Mouse (Mus musculus) bone marrow, adult 2 months (tissue): Measurements from ENCODE around the gene Sox11. TPM values are rescaled to one million over a fixed set of nuclear protein-coding genes. Genes with fewer than 3 reads are reported as not detected.

Experiments
- H3K27ac ChIP-seq: fragments of 200-500 bp; 2 replicates; pipeline ENCODE4 v1.5.1; 2012; ENCODE audit warnings: low read depth, mild to moderate bottlenecking, control low read depth, inconsistent platforms, low read length; ENCODE audit not compliant: control insufficient read depth, poor library complexity, insufficient read depth
- H3K4me1 ChIP-seq: fragments of 200-500 bp; 2 replicates; pipeline ENCODE4 v1.6.1; 2011; ENCODE audit warnings: low read length; ENCODE audit not compliant: control insufficient read depth, insufficient read depth
- H3K4me3 ChIP-seq: fragments of 200-500 bp; replicated peaks from 2 replicates; pipeline ENCODE3; 2011; ENCODE audit warnings: mild to moderate bottlenecking, low read depth, low read length, control low read depth; ENCODE audit not compliant: control insufficient read depth
- CTCF ChIP-seq: fragments of 200-500 bp; IDR thresholded peaks from 2 replicates; pipeline ENCODE4 v1.5.1; 2011; ENCODE audit warnings: low read length, control low read depth; ENCODE audit not compliant: control insufficient read depth, insufficient read depth
- POLR2A ChIP-seq: fragments of 200-500 bp; IDR thresholded peaks from 2 replicates; pipeline ENCODE4 v1.6.1; 2011; ENCODE audit warnings: low read depth, mild to moderate bottlenecking, control low read depth, low read length, borderline replicate concordance; ENCODE audit not compliant: control insufficient read depth
- WGBS: fragments of 180-500 bp; shearing (Covaris S2); methylation state at CpG from one replicate; pipeline ENCODE4 v1.1.7; 2018; 5-methylcytosine and 5-hydroxymethylcytosine counted together
- polyA plus RNA-seq: library from polyadenylated mRNA; stranded (reverse); fragments of >200 nt; gene quantifications from 2 replicates; pipeline ENCODE4 v1.2.4, GENCODE M21; 2011; ENCODE audit warnings: low replicate concordance; ENCODE audit not compliant: missing spikeins, insufficient read depth, insufficient read length

Gene Sox11
- polyA plus RNA-seq, 1 experiment, result 1.0 TPM

DNA sequence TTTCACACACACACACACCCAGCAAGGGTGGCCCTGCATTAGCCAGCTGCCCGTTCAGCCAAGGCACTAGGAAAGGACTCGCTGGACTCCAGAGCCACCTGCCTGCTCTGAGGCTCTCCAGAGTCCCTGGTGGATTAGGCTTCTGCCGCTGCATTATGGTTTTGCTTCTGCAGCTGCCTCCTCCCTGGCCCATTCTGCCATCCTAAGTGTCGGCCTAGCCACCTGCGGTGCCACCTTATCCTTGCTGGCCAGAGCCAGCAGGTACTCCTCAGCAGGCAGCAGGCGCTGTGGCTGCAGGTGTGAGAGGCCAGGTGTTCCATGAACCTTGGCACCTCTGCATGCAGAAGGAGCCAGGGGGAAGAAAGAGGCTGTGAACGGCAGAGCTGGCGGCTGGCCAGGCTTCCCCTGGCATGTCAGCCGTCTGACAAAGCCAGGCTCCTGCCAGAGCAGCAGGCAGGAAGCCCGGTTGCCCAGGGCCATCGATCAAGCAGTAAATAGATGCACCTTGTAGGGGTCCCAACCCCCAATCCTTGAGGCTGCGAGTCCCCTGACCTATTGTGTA is 14.8 kb upstream of the Sox11 start:
- Histone ChIP-seq H3K27ac (no peak overlapping the region), H3K4me3 (no peak overlapping the region), H3K4me1 (no peaks in the 10 kb centered on the region)
- TF ChIP-seq POLR2A, result no peak
- no peak for TF ChIP-seq CTCF
- WGBS, result 26% methylated on average over 12 of the region's 12 CpGs

DNA sequence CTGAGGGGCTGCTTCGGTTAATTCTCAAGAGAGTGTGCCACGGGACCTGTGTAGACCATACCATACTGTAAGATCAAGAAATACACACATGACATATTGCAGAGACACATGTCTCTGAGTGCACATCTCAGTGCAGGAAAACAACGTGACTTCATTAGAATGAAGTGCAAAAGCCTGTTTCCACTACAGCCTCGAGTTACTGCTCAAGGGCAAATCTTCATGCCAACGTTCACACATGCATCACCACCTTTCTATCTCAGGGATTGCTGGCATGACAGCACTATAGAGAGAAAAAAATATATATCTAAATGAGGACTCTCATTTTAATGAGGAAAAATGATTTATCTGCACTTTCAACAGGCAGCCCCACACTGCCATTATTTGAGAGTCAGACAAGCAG is 14.2 kb upstream of the Sox11 start:
- WGBS, result 69% methylated on average over 5 of the region's 5 CpGs
- H3K4me1 ChIP-seq, result no peaks in the 10 kb centered on the region
- H3K27ac ChIP-seq, result no peak overlapping the region
- no peak overlapping the region for H3K4me3 ChIP-seq
- TF ChIP-seq CTCF, result no peak
- no peak for TF ChIP-seq POLR2A

DNA sequence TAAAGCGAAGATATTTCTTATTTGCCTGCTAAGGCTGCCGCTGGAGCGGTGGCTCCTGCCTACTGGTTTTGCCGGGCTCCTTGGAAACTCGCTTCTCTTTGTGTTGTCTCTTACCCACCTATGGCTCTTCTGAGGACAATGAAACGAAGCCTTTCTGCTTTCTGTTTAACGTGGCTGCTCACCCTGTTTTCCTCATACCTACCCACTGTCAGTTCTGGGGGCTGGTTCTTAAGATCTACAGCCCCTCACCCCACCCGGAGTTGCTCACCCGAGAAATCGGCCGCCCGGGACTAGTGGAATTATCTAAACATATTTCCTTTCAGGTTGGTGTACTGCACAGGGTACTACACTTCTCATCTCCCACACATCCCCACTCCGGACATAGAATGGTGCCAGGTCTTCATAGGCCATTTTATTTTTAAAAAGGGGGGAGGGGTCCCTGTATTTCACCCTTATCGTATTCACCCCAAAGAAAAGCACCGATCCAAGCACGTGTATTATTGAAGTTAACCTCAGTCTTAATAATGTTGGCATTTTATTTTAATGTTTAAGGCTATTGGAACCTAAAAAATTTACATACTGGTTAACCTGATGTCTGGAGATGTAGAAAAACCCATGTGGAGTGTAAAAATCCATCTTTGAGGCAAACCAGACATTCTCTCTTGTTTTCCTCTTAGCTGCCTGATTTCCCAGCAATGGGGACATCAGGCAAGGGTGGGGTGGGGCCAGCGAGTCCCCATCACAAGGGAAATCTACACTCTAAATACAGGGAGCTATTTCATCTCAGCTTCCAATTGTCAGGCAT is 1.4 kb upstream of the Sox11 start:
- TF ChIP-seq CTCF (no peak), POLR2A (no peak)
- H3K27ac ChIP-seq, result no peak overlapping the region
- 26% methylated on average over 17 of the region's 17 CpGs for WGBS
- no peak overlapping the region for H3K4me3 ChIP-seq
- no peaks in the 10 kb centered on the region for H3K4me1 ChIP-seq

DNA sequence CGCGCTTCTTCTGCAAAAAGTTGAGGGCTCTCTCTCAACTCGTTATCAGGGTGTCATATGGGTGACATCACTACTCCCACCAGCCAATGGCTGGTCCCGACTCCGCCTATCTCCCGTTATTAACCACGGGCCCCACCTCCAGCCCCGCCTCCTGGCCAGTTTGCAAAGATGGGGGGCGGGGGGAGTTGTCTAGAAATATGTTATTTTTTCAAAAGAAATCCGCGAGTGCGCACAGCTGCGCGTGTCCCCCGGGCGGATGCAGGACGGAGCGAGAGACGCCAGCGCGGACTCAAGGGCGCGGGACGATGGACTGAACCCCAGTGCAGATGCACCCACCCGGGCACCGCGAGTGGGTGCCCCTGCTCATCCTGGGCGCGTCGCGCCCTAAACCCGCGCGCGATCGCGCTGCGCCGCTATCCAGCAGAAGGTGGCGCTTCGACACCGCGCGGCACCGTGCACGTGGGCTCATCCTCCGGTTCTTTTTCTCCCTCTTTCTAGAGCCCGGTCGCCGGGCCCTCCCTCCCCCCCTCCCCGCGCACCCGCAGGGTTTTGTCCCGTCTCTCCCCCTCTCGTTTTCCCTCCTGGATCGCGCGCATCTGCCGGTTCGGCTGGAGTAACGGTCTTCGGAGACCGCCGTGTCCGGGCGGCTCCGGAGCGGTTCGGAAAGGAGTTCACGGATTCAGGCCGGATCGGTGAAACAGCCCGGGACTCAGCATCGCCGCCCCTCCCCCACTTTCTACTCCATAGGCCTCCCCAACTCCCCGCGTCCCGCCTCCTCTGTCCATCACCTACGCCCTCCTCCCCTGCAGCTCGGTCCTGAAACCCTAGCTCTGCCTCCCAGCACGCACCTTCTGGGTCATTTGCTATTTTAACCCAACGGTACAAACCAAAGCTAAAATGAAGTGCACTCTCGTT is 574 bp upstream of the Sox11 start:
- TF ChIP-seq CTCF (no peak), POLR2A (no peak)
- H3K27ac ChIP-seq, result no peak overlapping the region
- WGBS, result 3% methylated on average over 83 of the region's 83 CpGs
- no peak overlapping the region for H3K4me3 ChIP-seq
- H3K4me1 ChIP-seq, result no peaks in the 10 kb centered on the region

DNA sequence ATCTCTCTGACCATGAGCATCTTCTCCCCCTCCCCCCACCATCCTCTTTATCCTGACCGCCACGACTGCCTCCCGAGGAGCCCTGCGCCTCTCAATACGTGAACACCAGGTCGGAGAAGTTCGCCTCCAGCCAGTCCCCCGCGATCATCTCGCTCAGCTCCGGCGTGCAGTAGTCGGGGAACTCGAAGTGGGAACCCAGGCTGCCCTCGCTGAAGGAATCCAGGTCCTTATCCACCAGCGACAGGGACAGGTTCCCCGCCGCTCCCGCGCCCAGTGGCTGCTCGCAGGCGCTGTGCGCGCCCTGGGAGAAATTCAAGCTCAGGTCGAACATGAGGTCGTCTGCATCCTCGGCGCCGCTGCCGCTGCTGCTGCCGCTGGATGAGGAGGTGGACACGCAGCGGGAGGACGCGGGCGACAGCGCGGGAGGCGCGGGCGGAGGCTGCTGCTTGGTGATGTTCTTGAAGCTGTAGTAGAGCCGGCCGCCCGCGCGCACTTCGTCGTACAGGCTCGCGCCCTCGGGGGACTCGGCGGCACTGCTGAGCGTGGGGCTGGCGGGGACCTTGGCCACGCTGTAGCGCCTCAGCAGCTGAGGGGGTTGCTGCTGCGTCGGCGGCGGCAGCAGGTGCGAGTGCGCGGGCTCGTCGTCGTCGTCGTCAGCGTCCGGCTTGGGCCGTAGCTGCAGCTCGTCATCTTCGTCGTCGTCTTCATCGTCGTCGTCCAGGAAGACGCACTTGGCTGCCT is 1.1 kb downstream of the Sox11 start:
- H3K4me3 ChIP-seq, result no peak overlapping the region
- no peak overlapping the region for H3K27ac ChIP-seq
- TF ChIP-seq CTCF, result no peak
- TF ChIP-seq POLR2A, result no peak
- WGBS, result 4% methylated on average over 80 of the region's 80 CpGs
- H3K4me1 ChIP-seq, result no peaks in the 10 kb centered on the region

DNA sequence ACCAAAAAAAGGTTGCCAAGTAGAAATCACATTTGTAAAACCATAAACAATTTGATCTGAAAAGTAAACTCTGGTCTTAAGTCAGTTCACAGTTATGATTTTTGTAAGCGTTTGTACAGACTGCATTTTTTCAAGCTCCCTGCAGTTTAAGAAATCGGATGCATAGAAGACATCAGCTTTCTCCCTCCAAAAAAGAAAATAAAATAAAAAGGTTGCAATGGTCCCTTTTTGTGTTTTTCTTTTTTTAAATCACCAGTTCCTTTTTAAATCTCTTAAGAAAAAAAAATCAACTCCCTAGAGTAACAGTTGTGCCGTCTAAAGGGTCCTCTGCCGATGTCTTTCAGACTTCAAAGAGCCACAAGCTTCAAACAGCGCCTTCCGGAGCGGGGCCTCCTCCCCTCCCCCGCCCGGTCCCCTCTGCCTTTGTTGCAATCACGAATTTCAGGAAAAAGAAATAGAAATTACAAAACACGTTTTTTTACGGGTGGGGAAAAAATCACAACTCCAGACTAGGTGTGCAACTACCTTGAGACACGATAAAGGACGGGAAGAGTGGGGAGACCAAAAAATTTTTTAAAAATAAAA is 1.8 kb downstream of the Sox11 start:
- Histone ChIP-seq H3K4me3 (no peak overlapping the region), H3K4me1 (no peaks in the 10 kb centered on the region), H3K27ac (no peak overlapping the region)
- no peak for TF ChIP-seq CTCF
- TF ChIP-seq POLR2A, result no peak
- 3% methylated on average over 14 of the region's 14 CpGs for WGBS

DNA sequence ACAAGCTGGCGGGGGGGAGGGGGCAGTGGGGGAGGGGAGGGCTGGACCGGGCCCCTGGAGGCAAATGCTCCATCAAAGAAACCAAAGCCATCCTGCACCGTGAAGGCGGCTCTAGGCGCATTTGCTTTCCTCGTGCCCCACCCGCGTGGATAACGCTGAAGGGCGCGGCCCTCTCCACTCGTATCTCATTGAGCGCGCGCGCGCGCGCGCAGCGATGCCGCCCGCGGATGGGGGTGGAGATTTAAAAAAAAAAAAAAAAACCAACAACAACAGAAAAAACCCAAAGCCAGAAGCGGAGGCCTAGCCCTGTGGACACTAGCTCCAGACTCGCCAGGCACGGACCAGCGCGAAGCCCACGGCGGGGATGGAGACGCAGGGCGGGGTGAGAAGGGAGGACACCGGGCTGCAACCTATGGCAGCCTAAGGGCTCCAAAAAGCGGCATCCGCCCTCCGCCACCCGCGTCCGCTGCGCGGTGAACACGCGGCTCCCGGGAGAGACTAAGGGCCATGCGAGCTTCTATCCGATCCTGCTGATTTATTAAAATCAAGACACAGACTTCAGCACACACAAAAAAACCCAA is 3.1 kb downstream of the Sox11 start:
- no peak for TF ChIP-seq CTCF
- no peak for TF ChIP-seq POLR2A
- Histone ChIP-seq H3K4me1 (no peaks in the 10 kb centered on the region), H3K4me3 (no peak overlapping the region), H3K27ac (no peak overlapping the region)
- WGBS, result 2% methylated on average over 46 of the region's 47 CpGs
